Comparison of ENCODE assay signal across 8 mouse cellular contexts in genomic region chr7:127014320-127014719, GRCm38 (mm10). TPM values are rescaled to one million over a fixed set of nuclear protein-coding genes. Genes with fewer than 3 reads are reported as not detected.
DNase-seq lines count a peak whose midpoint lies in the region; ATAC-seq and TF ChIP-seq lines count a peak whose summit lies in the region.

Gene Mvp (minus strand): TSS chr7:127014621.

- DNase-seq in layer of hippocampus, adult 11-12 months (ENCODE audit: low spot score), result peak; percentile 56
- DNase-seq in layer of hippocampus, postnatal 36 days, result no peak
- peak; percentile 58 for DNase-seq in c-Kit-positive CD71-positive TER-119-positive erythroid progenitor cells, embryonic 14.5 days (ENCODE audit: low spot score)
- no peak for DNase-seq in forebrain, embryonic 14.5 days (ENCODE audit: low spot score)
- peak; percentile 72 for DNase-seq in heart, postnatal 4 days
- DNase-seq in limb, embryonic 11.5 days (ENCODE audit: low spot score), result peak; percentile 60
- DNase-seq in thymus, adult 2 months, result peak; percentile 59

- peaks cover 22% of the 10 kb centered on the region for H3K4me1 ChIP-seq in forebrain, embryonic 14.5 days (ENCODE audit: control insufficient read depth, insufficient read depth, low read length)
- H3K4me1 ChIP-seq in limb, embryonic 11.5 days (ENCODE audit: control insufficient read depth, insufficient read depth, low read length), result peaks cover 16% of the 10 kb centered on the region; the same call in 1 of the 2 replicates
- H3K4me1 ChIP-seq in midbrain, embryonic 12.5 days, result peaks cover 44% of the 10 kb centered on the region
- peaks cover 43% of the 10 kb centered on the region for H3K4me1 ChIP-seq in thymus, adult 2 months (replicated peaks; ENCODE audit: control insufficient read depth, insufficient read depth, low read length)

- TF ChIP-seq CTCF in thymus, adult 2 months (IDR thresholded peaks at IDR 0.05; ENCODE audit: borderline replicate concordance, control insufficient read depth, extremely low read depth, insufficient read depth, low read length, poor library complexity), result no peak

- H3K36me3 ChIP-seq in forebrain, embryonic 14.5 days (ENCODE audit: control insufficient read depth, insufficient read depth, low read length), result peaks cover 38% of the 10 kb centered on the region
- peaks cover 4% of the 10 kb centered on the region; the same call in 1 of the 2 replicates for H3K36me3 ChIP-seq in limb, embryonic 11.5 days (ENCODE audit: control insufficient read depth, insufficient read depth, low read length)
- H3K36me3 ChIP-seq in midbrain, embryonic 12.5 days, result peaks cover 43% of the 10 kb centered on the region
- H3K36me3 ChIP-seq in thymus, adult 2 months (ENCODE audit: control insufficient read depth, insufficient read depth, low read length), result no peaks in the 10 kb centered on the region

- WGBS in forebrain, embryonic 14.5 days, result 80% methylated on average over 11 of the region's 11 CpGs
- WGBS in limb, embryonic 11.5 days, result 46% methylated on average over 11 of the region's 11 CpGs
- 77% methylated on average over 11 of the region's 11 CpGs for WGBS in midbrain, embryonic 12.5 days
- WGBS in thymus, adult 2 months, result 2% methylated on average over 11 of the region's 11 CpGs

- H3K4me2 ChIP-seq in forebrain, embryonic 14.5 days (ENCODE audit: low read length), result peak within 1 kb of the TSS; percentile 96; the same call in 1 of the 2 replicates
- peak within 1 kb of the TSS; percentile 82 for H3K4me2 ChIP-seq in limb, embryonic 11.5 days (ENCODE audit: low read depth, severe bottlenecking)
- H3K4me2 ChIP-seq in midbrain, embryonic 12.5 days (replicated peaks), result peak within 1 kb of the TSS; percentile 91

- peak within 1 kb of the TSS; percentile 73 for H3K4me3 ChIP-seq in forebrain, embryonic 14.5 days (ENCODE audit: low read depth, low read length)
- peak within 1 kb of the TSS; percentile 64 for H3K4me3 ChIP-seq in limb, embryonic 11.5 days (ENCODE audit: low read depth, low read length)
- peak within 1 kb of the TSS; percentile 74 for H3K4me3 ChIP-seq in midbrain, embryonic 12.5 days
- H3K4me3 ChIP-seq in thymus, adult 2 months (ENCODE audit: control insufficient read depth, insufficient read depth, low read length), result peak within 1 kb of the TSS; percentile 79

- ATAC-seq in forebrain, embryonic 14.5 days, result no peak
- ATAC-seq in limb, embryonic 11.5 days (ENCODE audit: insufficient number of reproducible peaks, low FRiP score, low TSS enrichment, low read depth), result no peak
- no peak for ATAC-seq in midbrain, embryonic 12.5 days (ENCODE audit: low FRiP score, low read depth)

- H3K9ac ChIP-seq in forebrain, embryonic 14.5 days (ENCODE audit: low read length), result peak within 1 kb of the TSS; percentile 41
- H3K9ac ChIP-seq in limb, embryonic 11.5 days (ENCODE audit: low read length), result 0 out of 2 replicates have a peak within 1 kb of the TSS, but pooled peaks have one; percentile 86
- peak within 1 kb of the TSS; percentile 92; the same call in 1 of the 2 replicates for H3K9ac ChIP-seq in midbrain, embryonic 12.5 days (replicated peaks)

- H3K9me3 ChIP-seq in forebrain, embryonic 14.5 days (replicated peaks; ENCODE audit: control insufficient read depth, low read length), result no peaks in the 10 kb centered on the region
- H3K9me3 ChIP-seq in limb, embryonic 11.5 days (ENCODE audit: control insufficient read depth, low read length), result no peaks in the 10 kb centered on the region
- H3K9me3 ChIP-seq in midbrain, embryonic 12.5 days, result no peaks in the 10 kb centered on the region

- H3K27ac ChIP-seq in forebrain, embryonic 14.5 days (ENCODE audit: low read depth, low read length), result no peak within 1 kb of the TSS
- no peak within 1 kb of the TSS for H3K27ac ChIP-seq in limb, embryonic 11.5 days (replicated peaks; ENCODE audit: low read depth, low read length)
- no peak within 1 kb of the TSS for H3K27ac ChIP-seq in midbrain, embryonic 12.5 days (replicated peaks)
- H3K27ac ChIP-seq in thymus, adult 2 months (ENCODE audit: control insufficient read depth, insufficient read depth, low read length), result peak within 1 kb of the TSS; percentile 76

- no peaks in the 10 kb centered on the region for H3K27me3 ChIP-seq in forebrain, embryonic 14.5 days (replicated peaks; ENCODE audit: control insufficient read depth, insufficient read depth, low read length)
- H3K27me3 ChIP-seq in limb, embryonic 11.5 days (ENCODE audit: control insufficient read depth, insufficient read depth, low read length), result no peaks in the 10 kb centered on the region
- H3K27me3 ChIP-seq in midbrain, embryonic 12.5 days, result no peaks in the 10 kb centered on the region
- H3K27me3 ChIP-seq in thymus, adult 2 months (ENCODE audit: control insufficient read depth, insufficient read depth, low read length), result no peaks in the 10 kb centered on the region

- TF ChIP-seq POLR2A in thymus, adult 2 months (IDR thresholded peaks at IDR 0.05; ENCODE audit: control insufficient read depth, extremely low read depth, insufficient read depth, low read length, poor library complexity), result peak; percentile 43; the same call in 1 of the 2 replicates

RNA-seq across cellular contexts. Expression of gene Mvp, which starts in this region (rescaled TPM):
- 1 to 10 TPM; 7.2 to 8.4 TPM for total RNA-seq in layer of hippocampus, postnatal 36 days (2021)
- 1.8 and 2.7 TPM in 2 replicates for polyA plus RNA-seq in forebrain, embryonic 14.5 days (2014; fragmentation: Nextera tagmentation; extraction: Ambion mirVana)
- 10 to 100 TPM; 27.2 to 28.4 TPM for total RNA-seq in heart, postnatal 4 days (2021)
- polyA plus RNA-seq in limb, embryonic 11.5 days (2014; fragmentation: Nextera tagmentation; extraction: Ambion mirVana), result 2.3 and 3.0 TPM in 2 replicates
- polyA plus RNA-seq in midbrain, embryonic 12.5 days (2016; fragmentation: Nextera tagmentation; extraction: Ambion mirVana), result 5.0 and 5.8 TPM in 2 replicates
- 42.5 and 64.9 TPM in 2 replicates for polyA plus RNA-seq in thymus, adult 2 months (2012; rRNA removed)

Comparison
In these comparisons a context has a peak if more than half of its experiments do, and no peak if none do; other contexts are left out.
1. DNase-seq: peak in layer of hippocampus, adult 11-12 months (single experiment), c-Kit-positive CD71-positive TER-119-positive erythroid progenitor cells, embryonic 14.5 days (single experiment), heart, postnatal 4 days (single experiment), limb, embryonic 11.5 days (single experiment) and thymus, adult 2 months (single experiment); none in layer of hippocampus, postnatal 36 days (0 of 2) and forebrain, embryonic 14.5 days (single experiment).
2. H3K9ac ChIP-seq: peak in every context shown above with its lines; median percentile 92 in midbrain, embryonic 12.5 days; 86 in limb, embryonic 11.5 days; 41 in forebrain, embryonic 14.5 days.
3. Peak in every context shown above with its lines, with median percentiles within 50 percentile points of each other: H3K4me2 ChIP-seq and H3K4me3 ChIP-seq.